Mouse (Mus musculus): ENCODE results near the gene Lhfpl3. TPM values are rescaled to one million over a fixed set of nuclear protein-coding genes. Genes with fewer than 3 reads are reported as not detected.
A peak's percentile ranks its signal among the peaks of the same experiment; 100 is the strongest.

Lhfpl3 gene
- polyA plus RNA-seq, 1 experiment from 2014 or later: 15.5 TPM

- Histone ChIP-seq H3K4me2 (ENCODE audit: low read length) (no peak overlapping the region), H3K9ac (replicated peaks; ENCODE audit: low read length) (no peak overlapping the region), H3K4me1 (ENCODE audit: control insufficient read depth, insufficient read depth, low read length) (peaks cover 10% of the 10 kb centered on the region), H3K36me3 (ENCODE audit: control insufficient read depth, insufficient read depth, low read length) (no peaks in the 10 kb centered on the region), H3K9me3 (ENCODE audit: control insufficient read depth, low read length) (no peaks in the 10 kb centered on the region), H3K4me3 (replicated peaks; ENCODE audit: low read depth, low read length) (no peak overlapping the region), H3K27me3 (ENCODE audit: control insufficient read depth, insufficient read depth, low read length) (no peaks in the 10 kb centered on the region), H3K27ac (replicated peaks; ENCODE audit: low read depth, low read length) (peak overlapping the region; percentile 66; the same call in 1 of the 2 replicates)
- ATAC-seq (ENCODE audit: low FRiP score, low TSS enrichment) (no peak), DNase-seq (no peak)
- WGBS: 86% methylated on average over 3 of the region's 3 CpGs
Measured at GRCm38 (mm10) chr5:22897228-22897627, 151.4 kb downstream of the Lhfpl3 start.

GRCm38 (mm10) chr5:22897656-22898289, 151.9 kb downstream of the Lhfpl3 start:
- ATAC-seq (ENCODE audit: low FRiP score, low TSS enrichment): peak; percentile 58; the same call in 1 of the 2 replicates
- Histone ChIP-seq H3K9me3 (ENCODE audit: control insufficient read depth, low read length) (no peaks in the 10 kb centered on the region), H3K4me2 (ENCODE audit: low read length) (no peak overlapping the region), H3K4me3 (replicated peaks; ENCODE audit: low read depth, low read length) (no peak overlapping the region), H3K9ac (replicated peaks; ENCODE audit: low read length) (no peak overlapping the region), H3K27ac (replicated peaks; ENCODE audit: low read depth, low read length) (peak overlapping the region; percentile 65), H3K4me1 (ENCODE audit: control insufficient read depth, insufficient read depth, low read length) (peaks cover 10% of the 10 kb centered on the region), H3K27me3 (ENCODE audit: control insufficient read depth, insufficient read depth, low read length) (no peaks in the 10 kb centered on the region), H3K36me3 (ENCODE audit: control insufficient read depth, insufficient read depth, low read length) (no peaks in the 10 kb centered on the region)
- WGBS: 40% methylated on average over 7 of the region's 7 CpGs
- DNase-seq: peak; percentile 82

- H3K36me3 ChIP-seq (ENCODE audit: control insufficient read depth, insufficient read depth, low read length): no peaks in the 10 kb centered on the region
- H3K4me1 ChIP-seq (ENCODE audit: control insufficient read depth, insufficient read depth, low read length): peaks cover 10% of the 10 kb centered on the region
- H3K27ac ChIP-seq (replicated peaks; ENCODE audit: low read depth, low read length): no peak overlapping the region
- ATAC-seq (ENCODE audit: low FRiP score, low TSS enrichment): no peak
- H3K9ac ChIP-seq (replicated peaks; ENCODE audit: low read length): no peak overlapping the region
- no peaks in the 10 kb centered on the region for H3K27me3 ChIP-seq (ENCODE audit: control insufficient read depth, insufficient read depth, low read length)
- DNase-seq: no peak
- WGBS: 87% methylated on average over 2 of the region's 2 CpGs
- no peaks in the 10 kb centered on the region for H3K9me3 ChIP-seq (ENCODE audit: control insufficient read depth, low read length)
- no peak overlapping the region for H3K4me2 ChIP-seq (ENCODE audit: low read length)
- H3K4me3 ChIP-seq (replicated peaks; ENCODE audit: low read depth, low read length): no peak overlapping the region
Measured at GRCm38 (mm10) chr5:22898593-22898992, 152.7 kb downstream of the Lhfpl3 start.

- no peak overlapping the region for H3K27ac ChIP-seq (replicated peaks; ENCODE audit: low read depth, low read length)
- H3K4me2 ChIP-seq (ENCODE audit: low read length): no peak overlapping the region
- no peaks in the 10 kb centered on the region for H3K9me3 ChIP-seq (ENCODE audit: control insufficient read depth, low read length)
- H3K36me3 ChIP-seq (ENCODE audit: control insufficient read depth, insufficient read depth, low read length): no peaks in the 10 kb centered on the region
- H3K9ac ChIP-seq (replicated peaks; ENCODE audit: low read length): no peak overlapping the region
- peaks cover 10% of the 10 kb centered on the region for H3K4me1 ChIP-seq (ENCODE audit: control insufficient read depth, insufficient read depth, low read length)
- no peaks in the 10 kb centered on the region for H3K27me3 ChIP-seq (ENCODE audit: control insufficient read depth, insufficient read depth, low read length)
- no peak for DNase-seq
- no peak overlapping the region for H3K4me3 ChIP-seq (replicated peaks; ENCODE audit: low read depth, low read length)
- ATAC-seq (ENCODE audit: low FRiP score, low TSS enrichment): no peak
Measured at GRCm38 (mm10) chr5:22899913-22900312, 154.1 kb downstream of the Lhfpl3 start.

- H3K4me1 ChIP-seq (ENCODE audit: control insufficient read depth, insufficient read depth, low read length): no peaks in the 10 kb centered on the region
- no peaks in the 10 kb centered on the region for H3K9me3 ChIP-seq (ENCODE audit: control insufficient read depth, low read length)
- no peak overlapping the region for H3K4me2 ChIP-seq (ENCODE audit: low read length)
- no peaks in the 10 kb centered on the region for H3K27me3 ChIP-seq (ENCODE audit: control insufficient read depth, insufficient read depth, low read length)
- ATAC-seq (ENCODE audit: low FRiP score, low TSS enrichment) (no peak), DNase-seq (no peak)
- H3K9ac ChIP-seq (replicated peaks; ENCODE audit: low read length): no peak overlapping the region
- no peak overlapping the region for H3K4me3 ChIP-seq (replicated peaks; ENCODE audit: low read depth, low read length)
- no peaks in the 10 kb centered on the region for H3K36me3 ChIP-seq (ENCODE audit: control insufficient read depth, insufficient read depth, low read length)
- WGBS: 96% methylated on average over 1 of the region's 1 CpGs
- no peak overlapping the region for H3K27ac ChIP-seq (replicated peaks; ENCODE audit: low read depth, low read length)
Measured at GRCm38 (mm10) chr5:22917197-22917596, 171.3 kb downstream of the Lhfpl3 start.

- no peaks in the 10 kb centered on the region for H3K4me1 ChIP-seq (ENCODE audit: control insufficient read depth, insufficient read depth, low read length)
- H3K27ac ChIP-seq (replicated peaks; ENCODE audit: low read depth, low read length): no peak overlapping the region
- no peak for DNase-seq
- no peaks in the 10 kb centered on the region for H3K9me3 ChIP-seq (ENCODE audit: control insufficient read depth, low read length)
- H3K27me3 ChIP-seq (ENCODE audit: control insufficient read depth, insufficient read depth, low read length): no peaks in the 10 kb centered on the region
- no peaks in the 10 kb centered on the region for H3K36me3 ChIP-seq (ENCODE audit: control insufficient read depth, insufficient read depth, low read length)
- H3K4me3 ChIP-seq (replicated peaks; ENCODE audit: low read depth, low read length): no peak overlapping the region
- no peak overlapping the region for H3K9ac ChIP-seq (replicated peaks; ENCODE audit: low read length)
- H3K4me2 ChIP-seq (ENCODE audit: low read length): no peak overlapping the region
- ATAC-seq (ENCODE audit: low FRiP score, low TSS enrichment): no peak
Measured at GRCm38 (mm10) chr5:22926171-22926570, 180.3 kb downstream of the Lhfpl3 start.

GRCm38 (mm10) chr5:22928746-22929145, 182.9 kb downstream of the Lhfpl3 start:
- H3K4me3 ChIP-seq (replicated peaks; ENCODE audit: low read depth, low read length): no peak overlapping the region
- DNase-seq: no peak
- 71% methylated on average over 2 of the region's 2 CpGs for WGBS
- no peaks in the 10 kb centered on the region for H3K27me3 ChIP-seq (ENCODE audit: control insufficient read depth, insufficient read depth, low read length)
- no peak overlapping the region for H3K27ac ChIP-seq (replicated peaks; ENCODE audit: low read depth, low read length)
- H3K4me2 ChIP-seq (ENCODE audit: low read length): no peak overlapping the region
- no peak overlapping the region for H3K9ac ChIP-seq (replicated peaks; ENCODE audit: low read length)
- H3K9me3 ChIP-seq (ENCODE audit: control insufficient read depth, low read length): no peaks in the 10 kb centered on the region
- H3K36me3 ChIP-seq (ENCODE audit: control insufficient read depth, insufficient read depth, low read length): no peaks in the 10 kb centered on the region
- no peak for ATAC-seq (ENCODE audit: low FRiP score, low TSS enrichment)
- no peaks in the 10 kb centered on the region for H3K4me1 ChIP-seq (ENCODE audit: control insufficient read depth, insufficient read depth, low read length)

- ATAC-seq (ENCODE audit: low FRiP score, low TSS enrichment): no peak
- Histone ChIP-seq H3K27ac (replicated peaks; ENCODE audit: low read depth, low read length) (no peak overlapping the region), H3K9ac (replicated peaks; ENCODE audit: low read length) (no peak overlapping the region), H3K4me2 (ENCODE audit: low read length) (no peak overlapping the region), H3K4me1 (ENCODE audit: control insufficient read depth, insufficient read depth, low read length) (no peaks in the 10 kb centered on the region), H3K36me3 (ENCODE audit: control insufficient read depth, insufficient read depth, low read length) (no peaks in the 10 kb centered on the region), H3K27me3 (ENCODE audit: control insufficient read depth, insufficient read depth, low read length) (no peaks in the 10 kb centered on the region), H3K4me3 (replicated peaks; ENCODE audit: low read depth, low read length) (no peak overlapping the region), H3K9me3 (ENCODE audit: control insufficient read depth, low read length) (no peaks in the 10 kb centered on the region)
- 77% methylated on average over 5 of the region's 5 CpGs for WGBS
- DNase-seq: no peak
Measured at GRCm38 (mm10) chr5:22943306-22943705, 197.4 kb downstream of the Lhfpl3 start.

GRCm38 (mm10) chr5:22963300-22963699, 217.4 kb downstream of the Lhfpl3 start:
- Histone ChIP-seq H3K27ac (replicated peaks; ENCODE audit: low read depth, low read length) (no peak overlapping the region), H3K9me3 (ENCODE audit: control insufficient read depth, low read length) (no peaks in the 10 kb centered on the region), H3K9ac (replicated peaks; ENCODE audit: low read length) (no peak overlapping the region), H3K27me3 (ENCODE audit: control insufficient read depth, insufficient read depth, low read length) (no peaks in the 10 kb centered on the region), H3K4me1 (ENCODE audit: control insufficient read depth, insufficient read depth, low read length) (no peaks in the 10 kb centered on the region), H3K4me2 (ENCODE audit: low read length) (no peak overlapping the region), H3K36me3 (ENCODE audit: control insufficient read depth, insufficient read depth, low read length) (no peaks in the 10 kb centered on the region), H3K4me3 (replicated peaks; ENCODE audit: low read depth, low read length) (no peak overlapping the region)
- DNase-seq (no peak), ATAC-seq (ENCODE audit: low FRiP score, low TSS enrichment) (no peak)
- WGBS: 70% methylated on average over 6 of the region's 6 CpGs
